ENCODE assay signal across 21 mouse cellular contexts in genomic region chr7:16826571-16826970, GRCm38 (mm10). TPM values are rescaled to one million over a fixed set of nuclear protein-coding genes. Genes with fewer than 3 reads are reported as not detected.
A peak's percentile ranks its signal among the peaks of the same experiment; 100 is the strongest.
DNase-seq lines count a peak whose midpoint lies in the region; ATAC-seq and TF ChIP-seq lines count a peak whose summit lies in the region.
"Had no signal": no experiment of that assay in that cellular context is flagged by ENCODE, and none has a peak within 500 bp of the region (broad histone marks: within the 10 kb centered on the region; RNA-seq: fewer than 3 reads in every experiment).

No protein-coding gene starts in this region.

- no peak for TF ChIP-seq POLR2A in spleen, adult 2 months (IDR thresholded peaks at IDR 0.05; ENCODE audit: low read depth, low read length)
- no peak for TF ChIP-seq POLR2A in cortical plate, adult 2 months (IDR thresholded peaks at IDR 0.05; ENCODE audit: extremely low read depth, insufficient read depth, low read length)

- peaks cover 90% of the 10 kb centered on the region for H3K36me3 ChIP-seq in heart, embryonic 13.5 days
- H3K36me3 ChIP-seq in spleen, adult 2 months (ENCODE audit: control insufficient read depth, insufficient read depth, low read length): peaks cover 34% of the 10 kb centered on the region
- peaks cover 74% of the 10 kb centered on the region for H3K36me3 ChIP-seq in kidney, embryonic 16.5 days (ENCODE audit: insufficient read depth, low read length)

- H3K27ac ChIP-seq in heart, embryonic 13.5 days (replicated peaks): no peak overlapping the region
- peak overlapping the region; percentile 55; the same call in 1 of the 2 replicates for H3K27ac ChIP-seq in spleen, adult 2 months (ENCODE audit: insufficient read depth, low read length)
- H3K27ac ChIP-seq in cortical plate, adult 2 months (ENCODE audit: insufficient read depth, low read length): 0 out of 2 replicates have a peak overlapping the region, but pooled peaks have one; percentile 6
- H3K27ac ChIP-seq in kidney, embryonic 16.5 days (ENCODE audit: low read length): no peak overlapping the region
- H3K27ac ChIP-seq: kidney, postnatal 0 days; neural tube, embryonic 13.5 days had no signal

- no peak for TF ChIP-seq CTCF in spleen, adult 2 months (IDR thresholded peaks at IDR 0.05; ENCODE audit: extremely low read depth, insufficient read depth, insufficient read length, insufficient replicate concordance)
- no peak for TF ChIP-seq CTCF in cortical plate, adult 2 months (IDR thresholded peaks at IDR 0.05; ENCODE audit: extremely low read depth, insufficient read depth, low read length)

- no peak for DNase-seq in heart, adult 8-10 months (ENCODE audit: low spot score)
- DNase-seq in spleen, adult 2 months (ENCODE audit: low read depth in 1 of 2, low spot score in 2 of 2): no peak
- DNase-seq in spleen, postnatal 36 days (ENCODE audit: low spot score in 2 of 2): no peak
- no peak for DNase-seq in urinary bladder, adult 18-20 months (ENCODE audit: low spot score in 2 of 2)
- DNase-seq: adrenal gland, postnatal 14 days; cerebellum, adult 11 months; embryo, embryonic 11 days; forebrain, postnatal 0 days; heart, postnatal 4 days; layer of hippocampus, postnatal 36 days; lung, adult 18-20 months; midbrain, embryonic 14.5 days; thymus, postnatal 36 days had no signal

- H3K9me3 ChIP-seq in heart, embryonic 13.5 days: no peaks in the 10 kb centered on the region
- no peaks in the 10 kb centered on the region for H3K9me3 ChIP-seq in kidney, embryonic 16.5 days (ENCODE audit: low read length)
- H3K9me3 ChIP-seq: megakaryocyte, embryonic 14.5 days; neural tube, embryonic 13.5 days had no signal

- no peak for ATAC-seq in heart, embryonic 13.5 days (ENCODE audit: extremely low read depth, insufficient number of reproducible peaks, low FRiP score, low TSS enrichment)
- ATAC-seq in kidney, embryonic 16.5 days (ENCODE audit: low FRiP score, low TSS enrichment): no peak
- ATAC-seq: forebrain, postnatal 0 days; hindbrain, embryonic 16.5 days; intestine, postnatal 0 days had no signal

- peaks cover 47% of the 10 kb centered on the region for H3K4me1 ChIP-seq in heart, embryonic 13.5 days
- peaks cover 24% of the 10 kb centered on the region; the same call in 1 of the 2 replicates for H3K4me1 ChIP-seq in spleen, adult 2 months (ENCODE audit: control insufficient read depth, insufficient read depth, insufficient read length)
- H3K4me1 ChIP-seq in cortical plate, adult 2 months (ENCODE audit: control insufficient read depth, insufficient read depth, low read length): peaks cover 35% of the 10 kb centered on the region
- no peaks in the 10 kb centered on the region for H3K4me1 ChIP-seq in kidney, embryonic 16.5 days (ENCODE audit: insufficient read depth, low read length)

- H3K9ac ChIP-seq in heart, embryonic 13.5 days: peak overlapping the region; percentile 61; the same call in 1 of the 2 replicates
- no peak overlapping the region for H3K9ac ChIP-seq in kidney, embryonic 16.5 days (replicated peaks; ENCODE audit: low read length)
- H3K9ac ChIP-seq: forebrain, postnatal 0 days; neural tube, embryonic 13.5 days had no signal

- H3K27me3 ChIP-seq in heart, embryonic 13.5 days (replicated peaks): no peaks in the 10 kb centered on the region
- no peaks in the 10 kb centered on the region for H3K27me3 ChIP-seq in spleen, adult 2 months (ENCODE audit: control insufficient read depth, insufficient read depth, low read length)
- no peaks in the 10 kb centered on the region for H3K27me3 ChIP-seq in kidney, embryonic 16.5 days (ENCODE audit: insufficient read depth, low read length)
- H3K27me3 ChIP-seq: megakaryocyte, embryonic 14.5 days; neural tube, embryonic 13.5 days had no signal

- H3K4me2 ChIP-seq in heart, embryonic 13.5 days: no peak overlapping the region
- no peak overlapping the region for H3K4me2 ChIP-seq in kidney, embryonic 16.5 days (replicated peaks; ENCODE audit: low read depth, low read length)
- H3K4me2 ChIP-seq: neural tube, embryonic 13.5 days had no signal

- H3K4me3 ChIP-seq in heart, embryonic 13.5 days: no peak overlapping the region
- H3K4me3 ChIP-seq in spleen, adult 2 months (ENCODE audit: extremely low read depth, insufficient read depth, insufficient read length): no peak overlapping the region
- H3K4me3 ChIP-seq in cortical plate, adult 2 months (ENCODE audit: insufficient read depth, low read length): no peak overlapping the region
- H3K4me3 ChIP-seq in kidney, embryonic 16.5 days (ENCODE audit: low read length): no peak overlapping the region
- H3K4me3 ChIP-seq: neural tube, embryonic 13.5 days had no signal

- 48% methylated on average over 5 of the region's 5 CpGs for WGBS in heart, embryonic 13.5 days
- 21% methylated on average over 5 of the region's 5 CpGs for WGBS in spleen, adult 2 months
- WGBS in kidney, embryonic 16.5 days: 79% methylated on average over 5 of the region's 5 CpGs

RNA-seq across cellular contexts. Expression of gene Fkrp, which starts 10.0 kb away (rescaled TPM):
- 31.9 and 33.3 TPM in 2 replicates for polyA plus RNA-seq in heart, embryonic 13.5 days (2015; fragmentation: Nextera tagmentation; extraction: Ambion mirVana)
- 10 to 100 TPM; 47.3 to 56.4 (median 53.0) TPM for total RNA-seq in heart, adult 8-10 months (2022)
- 28.6 and 36.1 TPM in 2 replicates for polyA plus RNA-seq in spleen, adult 2 months (2012; rRNA removed)
- polyA plus RNA-seq in cortical plate, adult 2 months (2012; rRNA removed): 42.3 and 44.0 TPM in 2 replicates
- 36.3 and 36.6 TPM in 2 replicates for polyA plus RNA-seq in kidney, embryonic 16.5 days (2015; fragmentation: Nextera tagmentation; extraction: Ambion mirVana)

RNA-seq across cellular contexts. Expression of gene Strn4, which starts 10.9 kb away (rescaled TPM):
- polyA plus RNA-seq in heart, embryonic 13.5 days (2015; fragmentation: Nextera tagmentation; extraction: Ambion mirVana): 81.1 and 82.5 TPM in 2 replicates
- total RNA-seq in heart, adult 8-10 months (2022): 10 to 100 TPM; 47.9 to 61.2 (median 49.1) TPM
- 121 and 148 TPM in 2 replicates for polyA plus RNA-seq in spleen, adult 2 months (2012; rRNA removed)
- 291 and 307 TPM in 2 replicates for polyA plus RNA-seq in cortical plate, adult 2 months (2012; rRNA removed)
- polyA plus RNA-seq in kidney, embryonic 16.5 days (2015; fragmentation: Nextera tagmentation; extraction: Ambion mirVana): 98.4 and 111 TPM in 2 replicates

RNA-seq across cellular contexts. Expression of gene Prkd2, which starts 16.1 kb away (rescaled TPM):
- polyA plus RNA-seq in heart, embryonic 13.5 days (2015; fragmentation: Nextera tagmentation; extraction: Ambion mirVana): 9.6 and 11.1 TPM in 2 replicates
- total RNA-seq in heart, adult 8-10 months (2022): 10 to 100 TPM; 13.1 to 16.7 (median 14.8) TPM
- 183 and 205 TPM in 2 replicates for polyA plus RNA-seq in spleen, adult 2 months (2012; rRNA removed)
- 6.5 and 6.8 TPM in 2 replicates for polyA plus RNA-seq in cortical plate, adult 2 months (2012; rRNA removed)
- polyA plus RNA-seq in kidney, embryonic 16.5 days (2015; fragmentation: Nextera tagmentation; extraction: Ambion mirVana): 16.2 and 17.8 TPM in 2 replicates

RNA-seq across cellular contexts. Expression of gene Slc1a5, which starts 45.4 kb away (rescaled TPM):
- 35.2 and 37.8 TPM in 2 replicates for polyA plus RNA-seq in heart, embryonic 13.5 days (2015; fragmentation: Nextera tagmentation; extraction: Ambion mirVana)
- total RNA-seq in heart, adult 8-10 months (2022): 10 to 100 TPM; 14.5 to 21.7 (median 17.7) TPM
- polyA plus RNA-seq in spleen, adult 2 months (2012; rRNA removed): 152 and 243 TPM in 2 replicates
- polyA plus RNA-seq in cortical plate, adult 2 months (2012; rRNA removed): 5.7 and 6.1 TPM in 2 replicates
- polyA plus RNA-seq in kidney, embryonic 16.5 days (2015; fragmentation: Nextera tagmentation; extraction: Ambion mirVana): 49.2 and 51.0 TPM in 2 replicates

RNA-seq across cellular contexts. Expression of gene Dact3, which starts 48.5 kb away (rescaled TPM):
- polyA plus RNA-seq in heart, embryonic 13.5 days (2015; fragmentation: Nextera tagmentation; extraction: Ambion mirVana): 4.6 and 4.7 TPM in 2 replicates
- 1 to 10 TPM; 8.0 to 9.5 (median 8.6) TPM for total RNA-seq in heart, adult 8-10 months (2022)
- 9.2 and 18.1 TPM in 2 replicates for polyA plus RNA-seq in spleen, adult 2 months (2012; rRNA removed)
- polyA plus RNA-seq in cortical plate, adult 2 months (2012; rRNA removed): 169 and 184 TPM in 2 replicates
- 2.0 and 2.1 TPM in 2 replicates for polyA plus RNA-seq in kidney, embryonic 16.5 days (2015; fragmentation: Nextera tagmentation; extraction: Ambion mirVana)

Comparison
In these comparisons a context has a peak if more than half of its experiments do, and no peak if none do; other contexts are left out.
1. H3K27ac ChIP-seq: peak in spleen, adult 2 months (single experiment) and cortical plate, adult 2 months (single experiment); none in heart, embryonic 13.5 days (single experiment) and kidney, embryonic 16.5 days (single experiment).